Mouse (Mus musculus): Measurements from ENCODE around the gene Smc3.

The Smc3 gene

DNA sequence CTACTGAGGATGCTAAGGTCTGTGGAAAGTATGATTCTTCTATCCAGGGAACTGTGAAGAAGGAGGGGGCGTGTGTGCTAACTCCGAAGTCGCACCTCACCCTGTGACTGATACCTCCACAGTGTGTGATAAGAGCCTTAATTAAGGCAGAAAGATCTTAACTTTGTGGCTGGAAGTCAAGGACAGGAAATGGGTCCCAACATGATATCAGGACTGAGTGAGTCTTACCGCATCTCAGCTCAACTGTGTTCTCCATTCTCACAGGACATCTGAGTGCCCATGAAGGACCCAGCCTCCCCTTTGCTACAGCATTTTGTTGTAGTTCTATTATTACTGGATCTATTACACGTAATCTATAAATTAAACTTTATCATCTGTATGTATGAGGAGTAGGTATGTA, 57.2 kb downstream of the Smc3 start:
- DNase-seq: no peak

- DNase-seq: no peak
These were observed 60.7 kb downstream of the Smc3 start for GRCm38 (mm10) chr19:53660722-53661420.

- DNase-seq: no peak
These were observed 61.9 kb downstream of the Smc3 start for GRCm38 (mm10) chr19:53661938-53662722.

DNA sequence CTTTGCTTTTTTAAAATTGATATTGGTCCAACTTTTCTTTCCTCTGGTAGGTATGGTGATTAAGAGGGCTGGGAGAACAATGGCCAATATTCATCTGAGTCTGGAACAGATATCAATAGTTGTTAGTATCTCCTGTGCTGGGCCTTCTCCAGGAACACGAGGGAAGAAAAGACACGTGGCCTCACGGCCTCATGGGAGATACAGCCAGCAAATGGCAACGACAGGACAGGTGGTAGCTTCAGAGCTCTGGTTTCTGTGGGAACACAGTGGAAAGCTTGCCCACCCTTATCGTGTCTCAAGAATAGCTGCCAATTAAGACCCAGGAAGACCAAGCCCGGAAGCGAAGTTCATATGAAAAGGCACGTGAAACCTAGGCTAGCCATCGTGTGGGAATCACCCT, 64.6 kb downstream of the Smc3 start:
- no peak for DNase-seq

DNA sequence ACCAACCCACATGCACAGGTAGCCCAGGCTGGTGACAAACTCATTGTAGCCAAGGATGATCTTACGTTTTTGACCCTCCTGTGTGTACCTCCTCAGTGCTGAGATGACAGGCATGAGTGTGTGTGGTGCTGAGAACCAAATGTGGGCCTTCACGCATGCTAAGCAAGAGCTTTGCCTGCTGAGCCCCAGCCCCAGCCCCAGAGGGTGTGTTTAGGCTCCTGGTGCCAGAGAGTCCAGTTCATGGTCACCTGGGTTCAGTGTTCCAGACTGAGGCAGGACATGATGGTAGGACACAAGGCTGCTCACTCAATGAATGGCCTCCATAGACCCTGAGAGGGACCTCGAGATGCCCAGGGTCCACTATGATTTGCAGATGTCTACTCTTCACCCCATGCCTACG, 65.2 kb downstream of the Smc3 start:
- DNase-seq: no peak

DNA sequence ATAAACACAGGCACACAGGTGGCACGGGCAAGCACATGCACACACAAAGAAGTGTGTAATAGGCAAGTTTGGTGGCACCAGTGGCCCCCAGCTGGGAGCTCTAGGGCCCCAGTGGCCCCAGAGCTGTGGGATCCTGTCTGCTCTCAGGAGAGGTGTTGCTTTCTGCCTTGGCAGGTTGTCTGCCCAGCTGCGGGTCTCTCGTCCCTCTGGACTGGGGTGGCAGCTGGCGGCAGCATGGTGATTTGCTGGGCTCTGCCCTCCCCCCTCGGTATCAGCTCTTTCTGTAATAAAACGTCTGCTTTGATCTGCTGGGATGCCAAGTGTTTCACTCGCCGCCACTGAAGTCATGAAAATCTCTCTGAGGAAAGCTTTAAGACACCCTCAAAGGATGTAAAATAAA, 66.5 kb downstream of the Smc3 start:
- no peak for DNase-seq

GRCm38 (mm10) chr19:53668821-53669220, 68.6 kb downstream of the Smc3 start:
- no peak for DNase-seq

GRCm38 (mm10) chr19:53670625-53671141, 70.5 kb downstream of the Smc3 start:
- DNase-seq: no peak

DNA sequence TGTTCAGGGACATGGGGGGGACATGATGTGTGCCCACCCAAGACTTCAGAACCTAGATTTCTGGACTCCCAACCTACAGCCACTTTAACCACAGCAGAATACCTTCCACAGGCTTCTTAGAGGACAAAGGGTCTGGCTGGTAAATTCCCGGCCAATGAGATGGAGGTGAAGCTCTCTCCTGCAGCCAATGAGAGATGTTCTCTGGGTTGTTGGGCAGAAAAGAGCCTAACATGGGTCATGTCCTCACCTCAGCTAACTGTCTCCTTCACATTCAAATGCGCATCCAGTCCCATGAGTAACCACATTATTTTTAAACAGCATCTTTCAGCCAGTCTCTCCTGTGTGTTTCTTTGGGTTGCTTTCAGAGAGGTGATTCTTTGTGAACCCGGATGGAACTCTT, 71.2 kb downstream of the Smc3 start:
- DNase-seq: no peak

DNA sequence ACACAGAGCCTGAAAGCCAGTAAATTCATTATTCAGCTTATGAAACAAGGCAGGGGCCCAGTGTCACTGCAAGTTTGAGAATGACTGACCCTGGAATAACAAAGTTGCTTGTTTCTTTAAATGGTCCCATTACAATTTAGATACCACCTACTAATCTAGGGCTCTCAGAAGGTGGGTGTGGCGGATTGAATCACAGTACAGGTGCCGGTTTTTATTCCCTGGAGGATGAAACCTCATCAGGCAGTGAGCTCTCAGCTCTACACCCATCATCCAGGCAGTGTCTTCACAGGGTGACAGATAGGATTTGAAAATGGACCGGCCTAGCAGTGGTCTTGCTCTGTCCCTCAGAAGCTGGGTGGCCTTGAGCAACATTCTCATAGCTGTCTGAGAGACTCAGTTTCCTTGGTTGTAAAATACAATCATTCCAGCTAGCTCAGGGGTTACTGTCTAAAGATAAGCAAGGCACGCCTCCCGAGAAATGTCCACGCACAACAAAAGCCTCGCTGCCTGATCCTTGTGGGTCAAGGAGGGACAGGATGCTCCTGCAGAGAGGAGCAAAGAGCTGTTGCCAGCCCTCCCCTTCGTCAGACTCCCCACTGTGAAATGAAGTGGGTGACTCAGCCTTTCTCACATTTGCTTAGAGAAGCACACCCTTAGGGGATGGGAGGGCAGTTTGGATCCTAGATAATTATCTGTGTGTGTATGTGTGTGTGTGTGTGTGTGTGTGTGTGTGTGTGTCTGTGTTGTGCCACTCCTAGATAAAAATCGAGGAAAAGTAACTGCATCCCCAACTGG, 74.1 kb downstream of the Smc3 start:
- DNase-seq: no peak

DNA sequence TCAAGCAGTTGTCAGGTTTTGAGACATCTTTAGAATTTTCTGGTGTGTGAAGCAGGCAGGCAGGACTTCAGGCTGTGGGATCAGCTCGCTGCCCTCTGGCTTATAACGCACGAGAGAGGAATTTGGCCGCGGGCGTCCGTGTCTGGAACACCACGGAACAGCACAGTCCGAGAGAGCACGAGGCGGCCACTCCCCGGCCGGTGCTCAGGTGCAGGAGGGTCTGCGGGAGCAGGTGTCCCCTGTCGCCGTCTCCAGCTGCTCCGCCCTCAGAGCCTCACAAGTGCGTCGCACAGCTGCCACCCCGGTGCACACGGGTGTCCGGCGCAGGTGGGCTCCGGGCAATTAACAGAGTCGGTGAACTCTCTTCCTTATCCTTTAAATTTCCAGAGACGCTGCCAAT, 76.0 kb downstream of the Smc3 start:
- DNase-seq: peak; percentile 25

DNA sequence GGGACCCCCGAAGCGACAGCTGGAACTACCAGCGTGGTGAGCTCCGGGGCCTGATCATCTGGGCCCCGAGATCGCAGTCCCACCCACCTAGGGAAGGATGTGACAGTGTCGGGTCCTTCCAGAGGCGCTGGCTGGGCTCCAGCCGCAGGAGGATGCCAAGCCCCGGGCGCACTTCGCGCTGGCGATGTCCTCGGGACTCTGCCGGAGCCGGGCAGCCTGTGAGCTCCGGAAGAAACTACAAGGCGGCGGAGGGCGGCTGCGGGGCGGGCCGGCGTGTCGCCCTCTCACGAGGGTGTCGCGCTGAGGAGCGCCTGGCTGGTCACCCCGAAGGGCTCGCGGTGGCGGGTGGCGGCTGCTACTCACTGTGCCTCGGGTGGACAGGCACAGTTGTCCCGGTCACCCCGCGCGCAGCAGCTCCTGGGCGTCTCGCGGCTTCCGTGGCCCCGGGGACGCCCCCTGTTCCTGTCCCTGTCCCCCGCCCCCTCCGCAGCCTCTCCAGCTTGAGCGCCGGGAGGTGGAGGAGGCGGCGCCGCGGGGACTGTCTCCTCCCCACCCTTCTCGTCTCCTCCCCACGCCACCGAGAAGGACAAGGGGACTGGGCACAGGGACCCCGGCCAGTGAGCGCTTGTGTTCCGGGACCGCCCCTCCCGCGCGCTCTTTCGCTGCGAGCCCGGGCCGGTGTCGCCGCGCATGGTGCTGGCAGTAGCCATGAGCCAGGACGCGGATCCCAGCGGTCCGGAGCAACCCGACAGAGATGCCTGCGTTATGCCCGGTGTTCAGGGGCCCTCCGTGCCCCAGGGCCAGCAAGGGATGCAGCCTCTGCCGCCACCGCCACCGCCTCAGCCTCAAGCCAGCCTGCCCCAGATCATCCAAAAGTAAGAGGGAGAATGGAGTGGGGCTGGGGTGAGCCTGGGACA, 76.8 kb downstream of the Smc3 start, which contains the start of gene Rbm20:
Gene Rbm20, plus strand, starts transcription at position 589 of the 917 bp plus-strand sequence.
- peak; percentile 67 for DNase-seq

DNA sequence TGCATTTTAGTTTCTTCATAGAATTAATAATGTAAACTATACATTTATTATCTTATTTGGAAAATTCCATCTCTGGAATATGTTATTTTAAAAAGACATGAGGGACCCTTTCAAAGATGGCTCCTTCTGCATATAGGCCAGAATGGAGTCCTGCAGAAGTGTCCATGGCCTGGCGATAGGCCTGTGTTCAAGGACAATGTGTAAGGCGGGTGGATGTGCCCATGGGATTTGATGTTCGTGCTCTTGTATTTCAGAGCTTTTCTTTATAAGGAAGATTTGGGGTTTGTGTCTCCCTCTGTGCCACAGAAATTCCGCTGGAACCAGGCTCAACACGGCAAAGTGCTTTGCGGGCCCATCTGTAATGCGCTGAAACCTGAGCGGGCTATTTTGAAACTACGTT, 79.0 kb downstream of the Smc3 start:
- no peak for DNase-seq

DNA sequence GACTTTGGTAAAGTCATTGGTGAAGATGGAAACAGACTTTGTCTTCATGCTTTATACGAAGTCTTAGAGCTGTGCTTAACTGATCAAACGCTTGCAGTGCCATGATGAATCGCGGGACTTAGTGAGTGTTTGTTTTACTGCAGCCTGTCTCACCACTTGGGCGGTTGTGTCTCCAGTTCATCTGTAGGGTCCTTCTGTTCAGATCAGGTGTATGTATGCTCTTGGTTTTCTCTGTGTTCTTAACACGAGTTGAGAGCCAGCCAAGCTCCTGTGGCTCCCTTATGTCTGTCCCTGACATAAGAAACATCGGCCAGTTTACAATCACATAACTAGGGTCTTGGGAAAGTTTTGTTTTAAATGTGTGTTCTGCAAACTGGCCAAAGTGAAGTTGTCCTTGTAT, 79.8 kb downstream of the Smc3 start:
- no peak for DNase-seq

DNA sequence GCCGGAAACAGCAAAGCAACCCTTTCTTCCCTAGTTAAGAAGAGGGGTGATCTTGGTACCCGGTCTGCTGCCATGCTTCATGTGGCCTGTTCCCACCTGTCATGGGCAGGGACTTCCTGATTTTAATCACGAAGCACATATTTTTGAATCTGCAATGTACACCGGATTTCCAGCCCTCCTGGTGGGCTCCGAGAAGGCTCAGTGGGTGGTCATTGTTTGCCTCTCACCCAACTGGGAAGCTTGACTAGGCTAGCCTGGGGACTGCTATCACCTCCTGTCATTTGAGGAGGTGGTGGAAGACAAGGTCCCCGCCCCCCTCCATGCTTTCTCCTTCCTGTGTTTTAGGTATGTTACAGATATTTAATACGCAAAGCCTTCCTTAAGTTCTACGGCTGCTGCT, 82.2 kb downstream of the Smc3 start:
- DNase-seq: no peak

DNA sequence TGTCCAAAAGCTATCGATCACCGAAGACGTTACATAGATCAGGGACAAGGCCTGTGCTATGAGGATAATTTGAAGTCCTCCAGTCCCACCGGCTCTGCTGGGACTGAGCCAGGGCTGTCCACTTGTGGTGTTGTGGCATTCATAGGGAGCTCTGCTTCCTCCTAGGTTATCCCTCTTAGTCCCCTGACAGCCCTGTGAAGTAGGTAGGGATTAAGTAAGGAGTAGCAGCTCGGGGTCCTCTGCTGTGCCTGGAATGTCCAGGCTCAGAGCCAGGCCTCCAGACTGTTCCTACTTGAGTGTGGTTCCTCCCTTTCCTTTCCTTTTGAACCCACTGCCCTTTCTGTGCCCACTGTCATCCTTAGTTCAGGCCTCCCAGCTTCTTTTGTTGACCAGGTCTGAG, 87.4 kb downstream of the Smc3 start:
- DNase-seq: no peak

- no peak for DNase-seq
These were observed 90.6 kb downstream of the Smc3 start for GRCm38 (mm10) chr19:53690816-53691215.

DNA sequence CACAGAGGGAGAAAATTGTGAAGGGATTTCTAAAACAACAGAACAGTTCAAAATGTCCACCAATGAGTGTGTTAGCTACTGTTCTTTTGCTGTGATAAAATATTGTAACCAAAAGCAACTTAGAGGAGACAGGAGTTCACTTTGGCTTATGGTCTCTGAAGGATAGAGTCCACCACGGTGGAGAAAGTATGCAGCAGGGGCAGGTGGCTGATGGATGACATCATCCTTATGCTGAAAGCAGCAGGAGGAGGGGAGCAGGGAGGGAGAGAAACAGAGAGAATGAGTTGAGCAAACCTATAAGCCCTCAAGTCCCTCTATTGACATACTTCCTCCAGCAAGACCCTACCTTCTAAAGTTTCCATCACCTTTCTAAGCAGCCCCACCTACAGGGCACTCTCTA, 93.8 kb downstream of the Smc3 start:
- DNase-seq: no peak

Measured in thymus, postnatal 4 days (tissue).